Mouse (Mus musculus) kidney, embryonic 15.5 days (tissue): ENCODE results near the gene Arhgap31. TPM values are rescaled to one million over a fixed set of nuclear protein-coding genes. Genes with fewer than 3 reads are reported as not detected.

ENCODE experiments used
- ATAC-seq: fragments of 200-750 bp; cut with Nextera tagmentation; replicated peaks from 2 replicates; pipeline ENCODE4 v1.8.0; 2017; ENCODE audit warnings: moderate TSS enrichment; ENCODE audit not compliant: low FRiP score
- H3K27ac ChIP-seq: fragments of 300-500 bp; sonication (generic); 2 replicates; pipeline ENCODE4 v1.5.1; 2015; ENCODE audit warnings: mild to moderate bottlenecking, inconsistent platforms
- H3K27me3 ChIP-seq: fragments of 300-500 bp; sonication (generic); 2 replicates; pipeline ENCODE4 v1.6.1; 2015; ENCODE audit warnings: inconsistent platforms
- H3K36me3 ChIP-seq: fragments of 300-500 bp; sonication (generic); 2 replicates; pipeline ENCODE4 v1.6.1; 2015; ENCODE audit warnings: inconsistent platforms
- H3K4me1 ChIP-seq: fragments of 300-500 bp; sonication (generic); 2 replicates; pipeline ENCODE4 v1.6.1; 2015; ENCODE audit warnings: inconsistent platforms
- H3K4me2 ChIP-seq: fragments of 300-500 bp; sonication (generic); 2 replicates; pipeline ENCODE4 v1.6.1; 2015; ENCODE audit warnings: moderate library complexity, mild to moderate bottlenecking, inconsistent platforms
- H3K4me3 ChIP-seq: fragments of 300-500 bp; sonication (generic); replicated peaks from 2 replicates; pipeline ENCODE4 v1.5.1; 2015; ENCODE audit warnings: mild to moderate bottlenecking, inconsistent platforms
- H3K9ac ChIP-seq: fragments of 300-500 bp; sonication (generic); 2 replicates; pipeline ENCODE4 v1.6.1; 2015; ENCODE audit warnings: mild to moderate bottlenecking, inconsistent platforms
- H3K9me3 ChIP-seq: fragments of 300-500 bp; sonication (generic); replicated peaks from 2 replicates; pipeline ENCODE4 v1.6.1; 2016; ENCODE audit warnings: inconsistent platforms
- WGBS: fragments of 180-500 bp; shearing (Covaris S2); methylation state at CpG from one replicate; pipeline ENCODE4 v1.1.7; 2015; ENCODE audit warnings: mixed read lengths; 5-methylcytosine and 5-hydroxymethylcytosine counted together
- polyA plus RNA-seq: library from polyadenylated mRNA; unstranded; fragments of >200 nt; fragmentation: Nextera tagmentation; extraction: Ambion mirVana; gene quantifications from 2 replicates; pipeline ENCODE4 v1.2.1, GENCODE M21; 2015

Arhgap31 gene
- polyA plus RNA-seq, 1 experiment from 2014 or later = 12.6 TPM

GRCm38 (mm10) chr16:38662575-38662974 lies 50.5 kb downstream of the Arhgap31 start:
- 77% methylated on average over 10 of the region's 10 CpGs for WGBS
- H3K27ac ChIP-seq = no peak overlapping the region
- H3K4me3 ChIP-seq = no peak overlapping the region
- H3K9ac ChIP-seq = no peak overlapping the region
- no peaks in the 10 kb centered on the region for H3K27me3 ChIP-seq
- no peak overlapping the region for H3K4me2 ChIP-seq
- no peaks in the 10 kb centered on the region for H3K4me1 ChIP-seq
- no peak for ATAC-seq
- H3K36me3 ChIP-seq = no peaks in the 10 kb centered on the region
- no peaks in the 10 kb centered on the region for H3K9me3 ChIP-seq

GRCm38 (mm10) chr16:38654308-38654707 lies 58.8 kb downstream of the Arhgap31 start:
- ATAC-seq = 0 out of 2 replicates have a peak, but pooled peaks have one; percentile 31
- H3K4me3 ChIP-seq = no peak overlapping the region
- no peaks in the 10 kb centered on the region for H3K36me3 ChIP-seq
- no peak overlapping the region for H3K4me2 ChIP-seq
- H3K27ac ChIP-seq = peak overlapping the region; percentile 37
- 37% methylated on average over 4 of the region's 4 CpGs for WGBS
- peaks cover 35% of the 10 kb centered on the region for H3K4me1 ChIP-seq
- H3K27me3 ChIP-seq = no peaks in the 10 kb centered on the region
- no peak overlapping the region for H3K9ac ChIP-seq
- H3K9me3 ChIP-seq = no peaks in the 10 kb centered on the region

- H3K4me1 ChIP-seq = peaks cover 41% of the 10 kb centered on the region
- ATAC-seq = no peak
- 18% methylated on average over 10 of the region's 10 CpGs for WGBS
Observed at GRCm38 (mm10) chr16:38653390-38653871, 59.6 kb downstream of the Arhgap31 start.

GRCm38 (mm10) chr16:38652653-38653052 lies 60.4 kb downstream of the Arhgap31 start:
- H3K9ac ChIP-seq = no peak overlapping the region
- peak overlapping the region; percentile 5; the same call in 1 of the 2 replicates for H3K27ac ChIP-seq
- WGBS = 74% methylated on average over 5 of the region's 5 CpGs
- no peak for ATAC-seq
- H3K4me1 ChIP-seq = peaks cover 41% of the 10 kb centered on the region
- H3K27me3 ChIP-seq = no peaks in the 10 kb centered on the region
- H3K4me3 ChIP-seq = no peak overlapping the region
- no peaks in the 10 kb centered on the region for H3K36me3 ChIP-seq
- H3K4me2 ChIP-seq = no peak overlapping the region
- H3K9me3 ChIP-seq = no peaks in the 10 kb centered on the region

More at GRCm38 (mm10) chr16:38653390-38653871, 59.6 kb downstream of the Arhgap31 start:
- Histone ChIP-seq H3K27me3 (no peaks in the 10 kb centered on the region), H3K4me3 (no peak overlapping the region), H3K9me3 (no peaks in the 10 kb centered on the region), H3K36me3 (no peaks in the 10 kb centered on the region), H3K4me2 (0 out of 2 replicates have a peak overlapping the region, but pooled peaks have one; percentile 4), H3K27ac (peak overlapping the region; percentile 37), H3K9ac (no peak overlapping the region; the same call in 1 of the 2 replicates)

- H3K4me2 ChIP-seq = no peak overlapping the region
- no peaks in the 10 kb centered on the region for H3K27me3 ChIP-seq
- peak overlapping the region; percentile 79 for H3K27ac ChIP-seq
- 0 out of 2 replicates have a peak, but pooled peaks have one; percentile 14 for ATAC-seq
- peaks cover 41% of the 10 kb centered on the region for H3K4me1 ChIP-seq
- no peak overlapping the region for H3K4me3 ChIP-seq
- H3K9ac ChIP-seq = no peak overlapping the region
- WGBS = 66% methylated on average over 10 of the region's 10 CpGs
- H3K9me3 ChIP-seq = no peaks in the 10 kb centered on the region
- no peaks in the 10 kb centered on the region for H3K36me3 ChIP-seq
Observed at GRCm38 (mm10) chr16:38651721-38652231, 61.3 kb downstream of the Arhgap31 start.

- no peak for ATAC-seq
- H3K36me3 ChIP-seq = no peaks in the 10 kb centered on the region
- 79% methylated on average over 12 of the region's 12 CpGs for WGBS
- H3K27ac ChIP-seq = peak overlapping the region; percentile 79
- peaks cover 41% of the 10 kb centered on the region for H3K4me1 ChIP-seq
- no peak overlapping the region for H3K4me2 ChIP-seq
- no peaks in the 10 kb centered on the region for H3K9me3 ChIP-seq
- no peak overlapping the region for H3K9ac ChIP-seq
- H3K4me3 ChIP-seq = no peak overlapping the region
- H3K27me3 ChIP-seq = no peaks in the 10 kb centered on the region
Observed at GRCm38 (mm10) chr16:38651306-38651705, 61.8 kb downstream of the Arhgap31 start.

GRCm38 (mm10) chr16:38649431-38649827 lies 63.6 kb downstream of the Arhgap31 start:
- Histone ChIP-seq H3K4me1 (peaks cover 35% of the 10 kb centered on the region), H3K27me3 (no peaks in the 10 kb centered on the region), H3K4me3 (no peak overlapping the region), H3K27ac (no peak overlapping the region), H3K9me3 (no peaks in the 10 kb centered on the region), H3K4me2 (no peak overlapping the region), H3K9ac (no peak overlapping the region), H3K36me3 (no peaks in the 10 kb centered on the region)
- WGBS = 29% methylated on average over 11 of the region's 11 CpGs
- ATAC-seq = no peak

- H3K9ac ChIP-seq = no peak overlapping the region
Observed at GRCm38 (mm10) chr16:38648783-38649430, 64.2 kb downstream of the Arhgap31 start.

GRCm38 (mm10) chr16:38648155-38648554 lies 64.9 kb downstream of the Arhgap31 start:
- no peak for ATAC-seq
- Histone ChIP-seq H3K36me3 (no peaks in the 10 kb centered on the region), H3K4me2 (no peak overlapping the region), H3K27ac (no peak overlapping the region), H3K27me3 (no peaks in the 10 kb centered on the region), H3K9ac (no peak overlapping the region), H3K4me1 (peaks cover 23% of the 10 kb centered on the region), H3K9me3 (no peaks in the 10 kb centered on the region), H3K4me3 (no peak overlapping the region)
- WGBS = 91% methylated on average over 5 of the region's 5 CpGs

More at GRCm38 (mm10) chr16:38648783-38649430, 64.2 kb downstream of the Arhgap31 start:
- Histone ChIP-seq H3K4me1 (peaks cover 30% of the 10 kb centered on the region), H3K4me2 (no peak overlapping the region), H3K36me3 (no peaks in the 10 kb centered on the region), H3K4me3 (no peak overlapping the region), H3K27me3 (no peaks in the 10 kb centered on the region), H3K9me3 (no peaks in the 10 kb centered on the region), H3K27ac (no peak overlapping the region)
- ATAC-seq = no peak
- 75% methylated on average over 9 of the region's 9 CpGs for WGBS

- WGBS = 58% methylated on average over 2 of the region's 2 CpGs
- Histone ChIP-seq H3K9me3 (no peaks in the 10 kb centered on the region), H3K4me2 (no peak overlapping the region), H3K4me1 (peaks cover 7% of the 10 kb centered on the region), H3K27me3 (no peaks in the 10 kb centered on the region), H3K9ac (no peak overlapping the region), H3K4me3 (no peak overlapping the region), H3K27ac (no peak overlapping the region), H3K36me3 (no peaks in the 10 kb centered on the region)
- no peak for ATAC-seq
Observed at GRCm38 (mm10) chr16:38644455-38644854, 68.6 kb downstream of the Arhgap31 start.

GRCm38 (mm10) chr16:38637085-38637484 lies 76.0 kb downstream of the Arhgap31 start:
- Histone ChIP-seq H3K27ac (no peak overlapping the region), H3K9ac (no peak overlapping the region), H3K9me3 (no peaks in the 10 kb centered on the region), H3K27me3 (no peaks in the 10 kb centered on the region), H3K4me3 (no peak overlapping the region), H3K4me1 (no peaks in the 10 kb centered on the region), H3K4me2 (no peak overlapping the region), H3K36me3 (peaks cover 5% of the 10 kb centered on the region; the same call in 1 of the 2 replicates)
- 73% methylated on average over 10 of the region's 10 CpGs for WGBS
- ATAC-seq = no peak

- no peak for ATAC-seq
- H3K27ac ChIP-seq = no peak overlapping the region
- 46% methylated on average over 9 of the region's 9 CpGs for WGBS
Observed at GRCm38 (mm10) chr16:38636682-38637081, 76.4 kb downstream of the Arhgap31 start.

More at GRCm38 (mm10) chr16:38636682-38637081, 76.4 kb downstream of the Arhgap31 start:
- Histone ChIP-seq H3K9ac (no peak overlapping the region), H3K4me3 (no peak overlapping the region), H3K27me3 (no peaks in the 10 kb centered on the region), H3K36me3 (peaks cover 5% of the 10 kb centered on the region; the same call in 1 of the 2 replicates), H3K9me3 (no peaks in the 10 kb centered on the region), H3K4me2 (no peak overlapping the region), H3K4me1 (no peaks in the 10 kb centered on the region)
